Mouse (Mus musculus) heart, adult 11 months (tissue): ENCODE measurements around the gene Gm20388.
"Not testable (repeated sequence)": the region's sequence is repeated elsewhere in the genome, so short reads cannot be mapped to it uniquely, and the experiment has no call there.

Experiments used
- DNase-seq: peaks from one replicate; pipeline ENCODE4 v3.0.0; 2022

The Gm20388 gene

GRCm38 (mm10) chr8:123961371-123961770, 4050.7 kb downstream of the Gm20388 start:
- no peak for DNase-seq

- no peak for DNase-seq
Measured at GRCm38 (mm10) chr8:123966896-123967295, 4056.3 kb downstream of the Gm20388 start.

- no peak for DNase-seq
Measured at GRCm38 (mm10) chr8:123973495-123973894, 4062.9 kb downstream of the Gm20388 start.

GRCm38 (mm10) chr8:123977499-123977898, 4066.9 kb downstream of the Gm20388 start:
- DNase-seq, result no peak

GRCm38 (mm10) chr8:123978166-123978838, 4067.7 kb downstream of the Gm20388 start:
- DNase-seq, result peak; percentile 96

GRCm38 (mm10) chr8:123978926-123979325, 4068.3 kb downstream of the Gm20388 start:
- no peak for DNase-seq

GRCm38 (mm10) chr8:123980239-123980638, 4069.6 kb downstream of the Gm20388 start:
- DNase-seq, result no peak

- DNase-seq, result peak; percentile 87
Measured at GRCm38 (mm10) chr8:123981674-123982073, 4071.0 kb downstream of the Gm20388 start.

- no peak for DNase-seq
Measured at GRCm38 (mm10) chr8:123982291-123982793, 4071.7 kb downstream of the Gm20388 start.

GRCm38 (mm10) chr8:123982826-123983400, 4072.3 kb downstream of the Gm20388 start, which contains the start of gene Abcb10:
TSS of gene Abcb10 (minus strand) at chr8:123983122.
- DNase-seq, result peak; percentile 100

- peak; percentile 92 for DNase-seq
Measured at GRCm38 (mm10) chr8:123988605-123989038, 4078.0 kb downstream of the Gm20388 start.

GRCm38 (mm10) chr8:123989128-123989527, 4078.5 kb downstream of the Gm20388 start:
- no peak for DNase-seq

GRCm38 (mm10) chr8:123990277-123991049, 4079.8 kb downstream of the Gm20388 start:
- DNase-seq, result no peak

- no peak for DNase-seq
Measured at GRCm38 (mm10) chr8:123992587-123992986, 4081.9 kb downstream of the Gm20388 start.

- no peak for DNase-seq
Measured at GRCm38 (mm10) chr8:123993597-123993996, 4083.0 kb downstream of the Gm20388 start.

- DNase-seq, result no peak
Measured at GRCm38 (mm10) chr8:123993997-123994396, 4083.4 kb downstream of the Gm20388 start.

- peak; percentile 92 for DNase-seq
Measured at GRCm38 (mm10) chr8:123999568-123999967, 4088.9 kb downstream of the Gm20388 start.

- DNase-seq, result peak; percentile 87
Measured at GRCm38 (mm10) chr8:124002546-124003108, 4092.0 kb downstream of the Gm20388 start.

GRCm38 (mm10) chr8:124007829-124008228, 4097.2 kb downstream of the Gm20388 start:
- no peak for DNase-seq

GRCm38 (mm10) chr8:124011580-124011979, 4100.9 kb downstream of the Gm20388 start:
- DNase-seq, result no peak

GRCm38 (mm10) chr8:124011989-124012586, 4101.4 kb downstream of the Gm20388 start:
- DNase-seq, result no peak

- DNase-seq, result not testable (repeated sequence)
Measured at GRCm38 (mm10) chr8:124014299-124014698, 4103.7 kb downstream of the Gm20388 start.

GRCm38 (mm10) chr8:124014751-124015150, 4104.1 kb downstream of the Gm20388 start:
- no peak for DNase-seq
